Mouse (Mus musculus) megakaryocyte-erythroid progenitor cell, adult 5-6 weeks (primary cell): ENCODE measurements around the gene Ydjc. TPM values are rescaled to one million over a fixed set of nuclear protein-coding genes. Genes with fewer than 3 reads are reported as not detected.

Source experiments
- ATAC-seq: replicated peaks from 2 replicates; pipeline ENCODE4 v1.8.0; 2016; ENCODE audit warnings: mild to moderate bottlenecking, inconsistent platforms; ENCODE audit not compliant: severe bottlenecking, poor library complexity, low FRiP score, low TSS enrichment
- total RNA-seq, 2 experiments: library from RNA; stranded (forward) in 1 of 2; stranded (reverse) in 1 of 2; fragments of 200-1000, 215-1000 nt in 1 of 2; fragments of >200 nt in 1 of 2; fragmentation: Nextera tagmentation in 1 of 2; gene quantifications; 2 replicates each; pipeline ENCODE4 v1.2.3; 2014 to 2017

Ydjc gene
- 13.3 and 13.4 TPM in 2 replicates for total RNA-seq (2014; fragmentation: Nextera tagmentation)
- total RNA-seq (2017) = 11.4 and 11.7 TPM in 2 replicates

DNA sequence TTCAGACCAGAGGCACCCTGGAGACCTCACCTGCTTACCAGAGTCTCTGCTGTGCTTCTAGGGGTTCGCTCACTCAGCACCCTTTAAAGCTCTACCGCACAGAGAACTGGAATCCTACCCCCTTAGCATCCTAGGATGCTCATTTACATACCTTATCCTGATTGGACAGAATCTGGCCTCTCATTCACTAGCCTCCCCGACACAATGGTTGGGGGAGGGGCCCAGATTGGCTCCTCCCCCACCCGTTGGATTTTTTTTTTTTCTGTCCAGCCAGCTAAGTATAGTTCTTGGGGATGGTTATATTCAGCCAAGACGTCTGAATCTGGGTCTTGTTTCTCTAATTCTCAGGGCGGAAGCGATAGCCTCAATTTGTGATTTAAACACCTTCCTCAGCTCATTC, at the start of gene Ydjc:
Ydjc (plus strand) TSS at position 283 of the 400 bp plus-strand sequence.
- peak; percentile 65 for ATAC-seq

DNA sequence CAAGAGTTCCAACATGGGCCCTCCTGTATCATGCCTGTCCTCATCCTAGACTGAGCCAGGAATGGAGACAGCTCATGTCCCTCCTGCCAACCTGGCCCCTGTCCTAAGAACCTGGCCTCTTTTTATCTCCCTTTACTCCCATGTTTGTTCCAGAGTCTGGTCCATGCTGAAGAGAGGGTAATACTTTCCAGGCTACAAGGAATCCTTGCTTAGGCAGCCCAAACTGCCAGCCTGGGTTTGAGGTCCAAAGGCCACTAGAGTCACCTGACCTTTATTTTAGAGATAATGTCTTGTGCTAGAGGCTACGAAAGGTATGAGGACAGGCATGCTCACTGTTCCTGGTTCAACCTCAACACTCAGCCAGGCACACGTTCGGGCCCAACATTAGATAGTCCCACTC, 47.5 kb upstream of the Ydjc start:
- ATAC-seq = no peak

DNA sequence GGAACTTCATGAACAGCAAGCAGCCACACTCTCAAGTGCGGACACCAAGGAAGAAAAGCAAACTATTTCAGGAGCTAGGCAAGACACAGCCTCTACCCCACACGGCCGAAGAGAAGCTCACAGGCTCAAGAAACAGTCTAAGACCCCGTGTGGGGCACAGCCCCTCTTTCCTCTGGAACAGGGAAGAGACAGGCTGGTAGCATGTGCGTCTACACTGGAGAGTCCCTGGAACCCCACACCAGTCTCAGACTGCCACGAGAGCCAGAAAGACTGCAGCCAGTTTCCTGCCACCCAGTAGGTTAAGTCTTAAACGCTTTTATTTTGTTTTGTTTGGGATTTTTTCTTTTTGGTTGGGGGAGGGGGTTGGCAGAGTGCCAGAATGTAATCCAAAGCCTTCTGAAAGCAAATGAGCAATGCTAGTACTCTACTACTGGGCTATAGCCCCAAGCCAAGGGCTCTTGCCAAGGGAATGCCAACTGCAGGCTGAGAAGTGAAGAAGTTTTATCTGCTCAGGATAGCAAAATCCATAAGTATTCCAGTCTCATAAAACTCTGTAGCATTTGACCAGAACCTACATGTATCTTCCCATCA, 41.7 kb upstream of the Ydjc start:
- ATAC-seq = no peak

DNA sequence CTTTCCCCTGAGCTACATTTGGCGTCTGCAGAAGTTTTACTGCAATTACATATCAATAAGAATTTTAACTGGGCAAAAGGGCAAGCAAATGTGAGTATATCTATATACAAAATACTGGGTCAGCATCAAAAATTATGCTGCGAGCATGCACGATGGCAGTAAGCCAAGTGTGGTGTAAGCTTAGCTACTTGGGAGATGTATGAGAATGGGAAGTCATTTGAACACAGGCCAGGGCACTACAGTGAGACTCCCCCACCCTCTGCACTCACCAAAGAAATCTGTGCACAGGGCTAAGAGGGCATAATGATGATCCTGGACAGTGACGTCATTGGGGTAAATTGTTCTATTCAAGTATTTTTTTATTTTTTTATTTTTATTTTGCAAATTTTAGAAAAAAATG, 39.8 kb upstream of the Ydjc start:
- no peak for ATAC-seq

DNA sequence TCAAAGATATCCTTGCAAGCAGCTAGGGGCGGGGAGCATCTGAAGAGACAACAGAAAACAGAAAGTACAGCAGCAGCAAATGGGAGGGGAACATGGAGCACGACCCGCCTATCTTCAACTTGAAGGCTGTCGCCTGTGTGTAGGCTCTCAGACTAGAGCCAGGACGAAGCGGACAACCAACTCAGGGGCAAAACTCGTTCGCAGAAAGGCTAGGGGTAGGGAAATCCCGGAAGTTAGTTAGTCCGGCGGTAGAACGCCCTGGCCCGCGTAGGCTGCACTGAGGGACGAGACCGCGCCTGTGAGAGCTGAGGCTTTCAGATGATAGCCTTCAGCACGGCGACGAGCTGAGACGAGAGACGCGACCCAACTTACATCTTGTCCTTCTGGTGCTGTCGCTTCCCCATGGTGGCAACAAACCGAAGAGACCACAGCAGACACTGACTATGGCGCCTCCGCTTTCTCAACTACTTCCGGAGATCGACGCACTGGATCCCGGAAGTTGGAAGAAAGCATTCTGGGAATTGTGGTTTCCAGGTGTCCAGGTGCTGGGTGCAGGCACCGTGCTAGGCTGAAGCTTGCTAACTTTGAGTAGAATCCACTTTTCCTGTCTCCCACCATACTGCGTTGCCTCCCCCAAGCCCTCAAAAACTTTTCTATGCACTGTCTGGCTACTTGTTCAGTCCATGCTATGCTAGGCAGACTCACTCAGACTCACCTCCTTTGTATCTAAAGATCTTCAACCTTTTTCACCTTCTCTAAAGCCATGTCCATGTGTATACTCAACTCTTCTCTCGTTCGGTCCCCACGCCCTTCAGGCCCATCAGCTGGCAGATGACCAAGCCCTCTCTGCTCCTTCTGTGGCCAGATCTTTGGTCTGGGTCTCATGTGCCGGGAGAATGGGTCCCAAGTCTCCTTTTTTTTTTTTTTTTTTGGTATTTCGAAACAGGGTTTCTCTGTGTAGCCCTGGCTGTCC, 33.4 kb upstream of the Ydjc start, which contains the start of gene Ppil2:
Ppil2 (minus strand) TSS at position 487 of the 973 bp plus-strand sequence.
- peak; percentile 91 for ATAC-seq

DNA sequence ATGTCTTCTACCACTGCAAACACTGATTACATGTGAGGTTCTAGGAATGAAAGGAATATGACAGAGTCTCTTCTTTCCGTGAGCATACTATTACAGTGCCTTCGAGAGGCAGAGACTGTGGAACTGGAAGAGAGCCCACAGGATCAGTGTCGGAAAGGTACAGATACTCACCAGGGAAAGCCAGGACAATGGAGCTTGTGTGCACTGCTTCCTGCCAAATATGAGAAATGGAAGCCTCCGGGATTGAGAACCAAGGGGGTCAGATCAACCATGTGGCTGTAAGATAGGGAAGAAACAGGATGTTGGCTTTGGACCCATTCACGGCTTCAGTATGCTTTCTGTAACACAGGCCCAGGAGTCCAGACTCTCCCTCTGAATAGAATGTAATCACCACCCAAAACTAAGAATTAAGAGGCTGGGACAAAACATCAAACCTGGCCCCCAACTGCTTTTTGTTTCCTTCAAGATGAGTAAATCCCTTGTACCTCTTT, 27.1 kb upstream of the Ydjc start:
- ATAC-seq = no peak

DNA sequence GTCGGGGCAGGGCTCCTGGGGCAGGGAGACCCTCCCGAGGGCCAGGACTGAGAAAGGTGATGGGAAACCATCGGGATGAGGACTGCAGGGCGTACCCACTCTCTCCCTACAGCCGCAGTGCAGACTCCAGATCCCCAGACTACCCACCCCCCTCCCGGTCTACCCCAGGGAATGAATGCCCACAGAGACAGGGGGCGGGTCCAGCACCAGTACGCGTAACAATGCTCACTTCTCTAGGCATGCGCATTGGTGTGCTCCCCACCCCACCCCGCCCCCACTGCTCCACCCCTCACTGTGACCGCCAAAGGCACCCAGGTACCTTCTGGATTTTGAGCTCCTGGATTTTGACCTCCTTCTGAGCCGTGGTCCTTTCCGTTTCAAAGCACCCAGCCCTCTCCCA, 22.9 kb upstream of the Ydjc start:
- no peak for ATAC-seq

DNA sequence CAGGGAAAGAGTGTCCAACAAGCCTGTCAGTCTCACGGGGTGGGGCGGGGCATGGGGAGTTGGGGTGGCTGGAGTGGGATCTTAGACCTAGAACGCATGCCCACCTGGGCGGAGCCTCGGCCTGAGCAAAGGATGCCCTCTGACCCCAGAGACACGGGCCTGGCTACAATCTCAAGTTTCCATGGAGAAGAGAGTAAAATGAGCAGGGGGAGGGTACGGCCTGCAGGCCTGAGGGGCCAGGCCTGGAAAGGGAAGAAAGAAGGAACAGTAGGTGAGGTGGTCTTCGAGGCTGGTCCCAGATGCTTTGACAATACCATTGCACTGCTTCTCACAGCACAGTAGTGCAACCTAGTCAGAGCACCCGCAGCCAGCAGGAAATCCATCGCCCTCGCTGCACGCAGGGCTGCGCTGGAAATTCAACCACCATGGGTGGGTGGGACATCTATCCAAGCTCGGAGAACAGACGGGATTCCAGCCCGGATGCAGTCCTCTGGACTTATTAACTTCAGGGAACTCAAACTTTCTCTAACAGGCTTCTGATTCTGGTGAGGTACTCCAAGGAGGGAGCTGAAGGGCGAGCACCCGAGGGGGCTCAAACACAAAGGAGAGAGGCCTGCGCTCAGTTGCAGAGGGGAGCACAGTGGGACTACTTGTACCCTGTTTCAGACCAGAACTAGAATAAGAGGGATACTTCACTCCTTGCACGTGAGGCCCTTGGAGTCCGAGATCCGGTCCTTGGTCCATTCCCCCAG, 20.1 kb upstream of the Ydjc start:
- ATAC-seq = peak; percentile 25; the same call in 1 of the 2 replicates

DNA sequence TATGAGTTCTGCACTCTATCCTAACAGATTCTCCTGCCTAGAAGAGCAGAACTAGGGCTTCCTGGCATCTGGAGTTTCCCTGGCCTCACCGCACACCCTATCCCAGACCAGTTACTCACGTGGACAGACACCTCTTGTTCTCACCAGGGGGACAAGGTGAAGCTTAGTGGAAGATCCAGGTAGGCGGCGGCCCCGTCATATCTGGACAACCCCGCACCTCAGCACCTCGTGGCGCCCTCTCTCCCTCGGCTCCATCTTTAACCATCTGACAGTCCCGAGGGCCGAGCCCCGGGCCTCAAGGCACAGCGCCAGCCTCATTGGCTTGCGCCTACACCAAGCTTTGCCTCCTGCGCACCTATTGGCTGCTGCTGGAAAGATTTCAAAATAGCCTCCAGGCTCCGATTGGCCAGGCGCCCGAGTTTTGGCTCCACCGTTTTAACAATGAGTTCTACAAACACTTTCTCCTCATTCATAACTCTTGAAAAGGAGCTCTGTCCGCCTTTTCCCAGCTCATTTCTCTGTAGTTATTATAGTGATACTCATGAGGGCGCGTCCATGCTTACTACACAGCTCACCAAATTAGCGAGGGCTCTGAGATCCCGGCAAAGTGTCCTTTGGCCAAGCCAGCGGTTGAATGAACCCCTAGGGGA, 19.4 kb upstream of the Ydjc start, which contains the start of gene 2610318N02Rik:
2610318N02Rik (minus strand) TSS at position 297 of the 650 bp plus-strand sequence.
- ATAC-seq = peak; percentile 97

DNA sequence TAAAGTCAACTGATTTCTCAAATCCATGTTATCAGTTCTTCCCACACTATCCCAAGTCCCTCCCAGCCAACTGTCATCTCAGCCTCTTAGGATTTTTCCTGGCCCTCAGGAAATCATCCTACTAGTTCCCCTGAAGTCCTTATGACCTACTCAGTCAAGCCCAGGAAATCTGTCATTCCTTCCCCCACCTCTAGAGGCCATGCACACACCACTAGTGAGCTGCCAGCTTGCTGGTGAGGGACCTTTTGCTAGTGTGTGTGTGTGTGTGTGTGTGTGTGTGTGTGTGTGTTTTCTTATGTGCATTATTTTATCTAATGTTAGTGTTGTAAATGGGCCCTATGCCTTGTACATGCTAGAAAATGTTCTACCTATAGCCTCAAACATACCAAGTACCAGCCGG, 17.1 kb upstream of the Ydjc start:
- ATAC-seq = 0 out of 2 replicates have a peak, but pooled peaks have one; percentile 28

DNA sequence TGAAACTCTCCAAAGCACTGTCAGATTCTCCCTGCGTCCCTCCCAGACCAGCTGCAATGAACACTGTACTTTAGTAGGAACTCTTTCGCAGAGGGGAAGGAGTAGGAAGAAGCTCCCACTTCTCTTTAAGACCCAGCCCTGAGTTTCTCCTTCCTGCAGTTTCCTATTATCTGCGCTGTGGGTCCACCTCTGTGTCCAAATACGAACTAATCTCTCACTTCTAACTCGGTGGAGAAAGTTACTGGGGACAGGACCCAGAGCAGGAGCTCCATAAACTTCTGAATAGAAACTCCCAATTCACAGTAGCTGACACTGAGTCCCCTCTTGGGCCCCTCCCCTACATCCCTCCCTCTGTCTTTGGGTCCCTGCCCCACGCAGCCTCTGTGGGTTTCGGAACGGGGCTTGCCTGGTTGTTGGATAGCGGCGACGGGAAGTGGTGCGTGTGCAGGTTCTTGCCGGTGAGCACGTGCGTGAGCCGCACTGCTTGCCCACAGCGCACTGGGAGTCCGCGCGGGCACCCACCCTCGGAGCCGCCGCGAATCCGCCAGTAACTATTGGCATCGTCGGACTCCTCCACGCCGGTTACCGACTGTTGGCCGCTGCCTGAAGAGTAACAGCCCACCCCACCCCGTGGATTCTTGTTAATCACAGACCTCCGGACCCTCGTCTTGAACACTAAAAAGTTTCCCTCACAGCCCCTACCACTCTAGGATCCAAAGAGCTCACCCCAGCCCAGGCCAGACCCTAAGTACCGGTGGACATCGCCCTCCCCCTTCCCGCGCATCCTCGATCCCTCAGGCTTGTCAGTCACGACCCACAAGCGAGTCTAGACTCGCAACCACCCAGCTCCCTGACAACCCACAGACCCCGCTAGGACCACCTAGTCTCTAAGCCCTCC, 13.0 kb upstream of the Ydjc start:
- ATAC-seq = peak; percentile 24

DNA sequence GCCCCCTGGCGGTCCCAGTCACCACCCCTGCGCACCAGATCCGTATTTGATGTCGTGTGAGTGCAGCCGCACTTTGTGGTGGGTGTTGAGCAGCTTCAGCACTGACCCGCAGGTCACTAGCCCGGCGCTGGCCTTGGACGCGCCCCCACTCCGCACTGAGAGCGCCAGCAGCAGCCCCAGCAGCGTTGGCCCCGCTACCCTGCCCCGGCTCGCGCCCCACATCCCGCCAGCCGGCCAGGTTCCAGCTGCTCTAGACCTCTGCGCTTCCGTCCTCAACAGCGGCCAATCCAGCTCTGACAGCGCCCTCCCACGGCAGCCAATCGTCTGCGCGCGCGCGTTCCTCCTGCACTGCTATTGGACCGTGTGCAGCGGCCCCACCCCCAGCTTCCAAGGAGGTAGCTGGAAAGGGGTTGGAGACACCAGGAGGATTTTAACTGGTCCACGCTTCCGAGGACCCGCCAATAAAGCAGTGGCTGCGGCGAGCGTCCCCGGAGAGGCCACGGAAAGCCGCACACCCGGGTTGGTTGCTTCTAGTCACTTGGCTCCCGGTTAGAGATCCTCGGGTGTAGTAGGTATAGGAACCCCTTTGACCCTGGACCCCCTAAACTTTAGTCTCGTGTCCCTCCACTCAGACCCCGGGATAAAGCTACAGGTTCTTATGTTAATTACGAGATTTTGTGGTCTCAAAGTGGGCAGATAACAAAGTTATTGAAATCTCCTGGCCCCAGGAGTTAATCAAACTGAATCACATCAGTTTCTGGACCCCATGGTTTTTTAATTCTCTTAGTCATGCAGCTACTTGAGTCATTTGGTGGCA, 12.1 kb upstream of the Ydjc start, which contains the start of gene Sdf2l1:
Sdf2l1 (minus strand) TSS at position 295 of the 817 bp plus-strand sequence.
- peak; percentile 98 for ATAC-seq

DNA sequence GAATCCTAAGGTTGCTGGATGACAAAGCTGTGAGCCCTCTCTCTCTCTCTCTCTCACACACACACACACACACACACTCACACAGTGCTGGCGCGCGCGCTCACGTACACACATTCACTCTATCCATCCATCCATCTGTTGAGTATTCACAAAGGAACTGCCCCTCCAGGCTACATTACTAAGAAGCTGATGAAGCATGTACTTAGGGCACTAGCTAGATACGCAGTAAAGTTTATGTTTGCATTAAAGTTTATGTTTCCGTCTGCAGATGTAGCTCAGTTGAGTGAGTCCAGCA, 11.6 kb upstream of the Ydjc start:
- ATAC-seq = no peak

DNA sequence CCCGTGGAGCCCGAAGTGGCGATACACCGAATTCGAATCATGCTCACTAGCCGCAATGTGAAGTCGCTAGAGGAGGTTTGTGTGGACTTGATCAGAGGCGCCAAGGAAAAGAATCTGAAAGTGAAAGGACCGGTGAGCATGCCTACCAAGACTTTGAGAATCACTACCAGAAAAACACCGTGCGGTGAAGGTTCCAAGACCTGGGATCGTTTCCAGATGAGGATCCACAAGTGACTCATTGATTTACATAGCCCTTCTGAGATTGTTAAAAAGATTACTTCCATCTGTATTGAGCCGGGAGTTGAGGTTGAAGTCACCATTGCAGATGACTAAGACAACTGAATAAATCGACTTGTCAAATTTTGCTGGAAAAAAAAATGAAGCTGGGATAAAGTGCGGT, 7.1 kb upstream of the Ydjc start:
- no peak for ATAC-seq

DNA sequence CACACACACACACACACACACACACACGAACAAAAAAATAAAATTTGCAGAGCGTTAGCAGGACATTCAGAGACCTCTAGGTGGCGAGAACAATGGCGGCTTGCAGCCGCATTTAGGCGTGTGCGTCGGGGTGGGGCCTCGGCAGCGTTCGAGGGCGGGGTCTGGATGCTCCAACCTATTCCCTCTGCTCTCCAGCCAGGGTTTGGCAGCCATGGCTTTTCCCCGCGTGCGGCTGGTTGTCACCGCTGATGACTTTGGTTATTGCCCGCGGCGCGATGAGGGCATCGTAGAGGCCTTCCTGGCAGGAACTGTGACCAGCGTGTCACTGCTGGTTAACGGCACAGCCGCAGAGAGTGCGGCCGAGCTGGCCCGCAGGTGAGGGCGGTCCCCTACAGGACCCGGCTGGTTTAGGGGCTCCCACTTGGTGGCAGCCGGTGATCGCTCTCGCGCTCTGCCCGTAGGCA, 2.4 kb downstream of the Ydjc start, which contains the start of gene Ccdc116:
Ccdc116 (minus strand) TSS at position 458 of the 464 bp plus-strand sequence.
- ATAC-seq = peak; percentile 86

DNA sequence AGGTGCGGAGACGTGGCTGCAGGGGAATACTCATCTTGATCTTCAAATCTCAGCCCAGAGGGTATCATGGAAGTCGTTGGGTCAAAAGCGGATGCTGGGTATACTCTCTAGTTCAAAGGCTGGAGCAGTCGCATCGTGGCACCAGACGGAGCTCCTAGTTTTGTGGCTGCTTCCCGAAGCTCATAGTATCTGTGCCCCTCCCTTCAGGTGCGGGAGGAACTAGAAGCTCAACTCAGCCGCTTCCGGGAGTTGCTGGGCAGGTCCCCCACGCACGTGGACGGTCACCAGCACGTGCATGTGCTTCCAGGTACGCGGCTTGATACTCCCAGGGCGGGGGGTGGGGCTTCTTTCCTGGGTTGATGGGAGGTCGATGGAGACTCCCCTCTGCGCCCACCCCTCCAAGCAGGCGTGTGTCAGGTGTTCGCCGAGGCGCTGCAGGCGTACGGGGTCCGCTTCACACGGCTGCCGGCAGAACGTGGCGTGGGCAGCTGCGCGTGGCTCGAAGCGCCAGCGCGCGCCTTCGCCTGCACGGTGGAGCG, 3.0 kb downstream of the Ydjc start:
- peak; percentile 17; the same call in 1 of the 2 replicates for ATAC-seq

DNA sequence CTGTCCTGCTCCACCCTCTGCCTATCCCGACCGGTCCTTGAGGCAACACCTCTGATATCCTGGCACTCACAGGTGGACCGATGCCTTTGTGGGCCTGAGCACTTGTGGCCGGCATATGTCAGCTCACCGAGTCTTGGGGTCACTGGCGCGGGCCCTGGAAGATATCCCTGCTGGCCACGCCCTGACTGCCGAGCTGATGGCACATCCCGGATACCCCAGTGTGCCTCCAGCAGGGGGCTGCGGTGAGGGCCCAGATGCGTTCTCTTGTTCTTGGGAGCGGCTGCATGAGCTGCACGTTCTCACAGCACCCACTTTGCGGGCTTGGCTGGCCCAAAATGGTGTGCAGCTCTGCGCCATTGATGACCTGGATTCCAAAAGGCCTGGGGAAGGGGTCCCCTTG, 3.7 kb downstream of the Ydjc start:
- ATAC-seq = peak; percentile 53
